Mouse (Mus musculus) R1 (cell line): ENCODE data around the gene Cfap77.

Experiments
- DNase-seq: peaks from one replicate; pipeline ENCODE4 v3.0.0-alpha.2; 2018; ENCODE audit warnings: low read depth, low spot score

Cfap77 gene

GRCm38 (mm10) chr2:28943666-28944516 lies 111.0 kb downstream of the Cfap77 start:
- no peak for DNase-seq

DNA sequence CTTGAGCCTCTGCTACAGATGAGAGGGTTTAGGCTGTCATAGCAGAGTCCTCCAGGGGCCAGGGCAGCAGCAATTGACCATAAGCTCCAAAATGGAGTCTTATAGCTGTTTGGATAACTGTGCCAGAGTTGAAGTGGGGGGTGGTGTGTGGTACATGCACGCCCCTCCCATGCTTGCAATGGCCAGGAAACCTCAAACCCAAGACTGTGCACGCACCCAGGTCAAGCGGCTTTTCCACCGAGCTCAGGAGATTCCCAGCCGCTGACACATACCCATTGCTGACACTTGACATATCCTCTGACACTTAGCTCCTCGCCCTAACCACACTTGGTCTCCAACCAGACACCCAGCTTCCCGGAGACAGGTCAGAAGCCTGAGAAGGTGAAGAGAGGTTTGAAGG lies 115.9 kb downstream of the Cfap77 start:
- DNase-seq: no peak

- DNase-seq: peak; percentile 59
Observed at GRCm38 (mm10) chr2:28930571-28930970, 124.3 kb downstream of the Cfap77 start.

DNA sequence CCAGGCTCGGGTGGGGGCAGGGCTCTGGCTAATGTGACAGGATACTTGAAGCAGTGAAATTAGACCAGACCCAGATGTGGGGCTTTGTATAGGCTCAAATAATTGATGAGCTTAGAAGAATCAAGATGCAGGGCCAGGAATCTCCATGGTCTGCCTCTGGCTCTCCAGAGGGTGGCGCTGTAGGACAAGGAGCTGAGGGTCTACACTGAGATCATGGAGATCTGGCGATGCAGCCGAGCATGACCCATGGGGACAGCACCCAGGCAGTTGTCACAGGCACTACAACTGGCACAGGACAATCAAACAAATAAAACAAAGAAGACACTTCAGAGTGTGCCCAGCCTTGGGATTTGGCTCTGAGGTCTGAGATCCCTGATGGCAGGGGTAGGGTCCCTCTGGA lies 131.0 kb downstream of the Cfap77 start:
- DNase-seq: peak; percentile 60

GRCm38 (mm10) chr2:28919001-28919400 lies 135.9 kb downstream of the Cfap77 start:
- no peak for DNase-seq

GRCm38 (mm10) chr2:28917518-28918361 lies 137.1 kb downstream of the Cfap77 start:
- DNase-seq: peak; percentile 27

GRCm38 (mm10) chr2:28917156-28917517 lies 137.7 kb downstream of the Cfap77 start:
- DNase-seq: no peak

DNA sequence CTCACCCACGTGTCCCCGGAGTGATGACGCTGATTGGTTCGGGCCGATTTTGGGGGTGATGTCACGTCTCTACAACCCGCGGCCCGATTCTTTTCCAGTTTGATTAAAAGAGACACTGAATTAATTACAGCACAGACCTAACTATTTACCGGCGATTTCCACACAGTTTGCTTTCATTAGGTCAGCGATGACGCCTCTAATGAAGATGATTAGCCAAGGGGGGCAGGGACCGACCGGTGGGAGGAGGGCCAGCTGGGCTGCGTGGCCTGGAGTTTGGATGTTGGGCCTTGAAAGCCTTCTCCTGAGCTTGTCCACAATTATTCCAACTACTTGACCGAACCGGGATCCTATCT lies 138.4 kb downstream of the Cfap77 start, which contains the start of gene Barhl1:
Gene Barhl1 (minus strand): TSS at position 156 of the 353 bp plus-strand sequence.
- DNase-seq: no peak

DNA sequence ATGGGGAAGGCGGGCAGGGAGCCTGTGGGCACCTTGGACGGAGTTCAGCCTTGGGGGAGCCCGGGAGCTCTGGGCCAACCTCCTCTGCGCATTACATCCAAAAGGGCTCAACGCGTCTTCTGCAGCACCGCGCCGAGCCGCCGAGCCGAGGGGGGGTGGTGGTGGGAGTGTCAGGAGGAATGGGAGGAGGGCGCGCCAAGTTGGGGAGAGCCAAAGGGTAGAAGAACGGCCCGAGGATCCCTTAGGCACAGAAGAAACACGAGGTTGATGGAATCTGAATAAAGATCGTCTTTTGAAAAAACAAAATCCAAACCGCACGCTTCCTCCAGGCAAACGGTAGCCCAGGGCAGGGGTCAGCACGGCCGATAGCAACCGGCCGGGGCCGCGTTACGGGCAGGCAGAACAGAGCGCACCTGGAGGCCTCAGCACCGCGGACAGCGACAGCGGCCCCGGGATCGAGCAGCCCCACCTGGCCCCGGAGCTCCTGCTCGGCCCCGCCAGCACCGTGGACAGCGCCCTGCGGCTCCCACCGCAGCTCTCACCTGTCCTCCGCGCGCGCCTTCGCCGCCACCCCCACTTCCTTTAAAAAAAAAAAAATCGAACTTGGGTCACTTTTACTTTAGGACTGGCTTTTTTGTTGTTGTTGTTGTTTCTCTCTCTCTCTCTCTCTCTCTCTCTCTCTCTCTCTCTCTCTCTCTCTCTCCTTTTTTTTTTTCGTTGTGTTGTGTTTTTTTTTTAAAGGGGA lies 138.9 kb downstream of the Cfap77 start:
- peak; percentile 77 for DNase-seq

DNA sequence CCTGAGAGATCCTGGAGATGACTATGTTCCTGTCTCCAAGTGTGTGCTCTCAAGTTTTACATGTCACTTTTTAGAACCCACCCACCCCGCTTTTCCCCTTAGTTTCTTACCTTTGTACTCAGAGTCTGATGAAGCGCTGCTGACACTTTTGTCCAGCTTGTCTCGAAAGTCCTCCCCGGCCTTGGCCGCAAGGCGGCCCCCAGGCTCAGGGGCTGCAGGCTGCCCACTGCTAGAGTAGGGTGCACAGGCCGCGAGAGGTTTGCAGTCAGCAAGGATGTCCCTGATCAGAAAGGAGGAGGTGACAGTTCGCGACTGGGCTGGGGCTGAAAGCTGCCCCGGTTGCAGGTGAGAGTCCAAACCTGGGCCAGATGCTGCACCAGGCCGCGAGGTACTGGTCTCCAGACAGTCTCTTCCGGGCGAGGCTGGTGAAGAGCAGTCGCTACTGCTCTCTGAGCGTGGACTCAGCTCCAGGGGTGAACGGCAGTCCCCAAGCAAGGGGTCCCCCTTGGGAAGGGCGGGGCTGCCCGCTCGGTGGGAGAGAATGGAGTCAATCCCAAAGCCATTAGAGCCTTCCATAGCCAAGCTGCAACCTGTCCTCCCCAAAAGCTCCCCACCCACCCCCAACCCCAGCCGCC lies 139.6 kb downstream of the Cfap77 start:
- no peak for DNase-seq

DNA sequence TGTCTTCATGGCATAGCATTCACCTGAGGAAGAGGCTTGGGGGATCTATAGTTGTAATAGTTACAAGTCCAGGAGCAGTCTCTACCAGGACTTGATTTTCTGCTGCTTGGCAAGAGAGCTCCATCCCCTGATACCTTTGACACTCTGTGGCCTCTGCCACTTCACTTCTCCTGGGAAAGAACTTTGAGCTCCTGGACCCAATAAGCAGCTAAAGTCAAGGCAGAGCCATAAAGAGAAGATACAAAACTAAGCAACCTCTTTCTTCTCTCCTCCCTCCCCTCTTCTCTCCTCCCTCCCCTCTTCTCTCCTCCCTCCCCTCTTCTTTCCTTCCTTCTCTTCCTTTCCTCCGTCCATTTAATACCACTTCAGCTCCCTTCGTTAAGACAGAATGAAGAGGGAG lies 140.7 kb downstream of the Cfap77 start:
- DNase-seq: no peak

- no peak for DNase-seq
Observed at GRCm38 (mm10) chr2:28912961-28913360, 141.9 kb downstream of the Cfap77 start.

GRCm38 (mm10) chr2:28912039-28912700 lies 142.7 kb downstream of the Cfap77 start:
- DNase-seq: no peak

GRCm38 (mm10) chr2:28911331-28912038 lies 143.4 kb downstream of the Cfap77 start:
- peak; percentile 23 for DNase-seq

GRCm38 (mm10) chr2:28910877-28911276 lies 144.0 kb downstream of the Cfap77 start:
- no peak for DNase-seq

DNA sequence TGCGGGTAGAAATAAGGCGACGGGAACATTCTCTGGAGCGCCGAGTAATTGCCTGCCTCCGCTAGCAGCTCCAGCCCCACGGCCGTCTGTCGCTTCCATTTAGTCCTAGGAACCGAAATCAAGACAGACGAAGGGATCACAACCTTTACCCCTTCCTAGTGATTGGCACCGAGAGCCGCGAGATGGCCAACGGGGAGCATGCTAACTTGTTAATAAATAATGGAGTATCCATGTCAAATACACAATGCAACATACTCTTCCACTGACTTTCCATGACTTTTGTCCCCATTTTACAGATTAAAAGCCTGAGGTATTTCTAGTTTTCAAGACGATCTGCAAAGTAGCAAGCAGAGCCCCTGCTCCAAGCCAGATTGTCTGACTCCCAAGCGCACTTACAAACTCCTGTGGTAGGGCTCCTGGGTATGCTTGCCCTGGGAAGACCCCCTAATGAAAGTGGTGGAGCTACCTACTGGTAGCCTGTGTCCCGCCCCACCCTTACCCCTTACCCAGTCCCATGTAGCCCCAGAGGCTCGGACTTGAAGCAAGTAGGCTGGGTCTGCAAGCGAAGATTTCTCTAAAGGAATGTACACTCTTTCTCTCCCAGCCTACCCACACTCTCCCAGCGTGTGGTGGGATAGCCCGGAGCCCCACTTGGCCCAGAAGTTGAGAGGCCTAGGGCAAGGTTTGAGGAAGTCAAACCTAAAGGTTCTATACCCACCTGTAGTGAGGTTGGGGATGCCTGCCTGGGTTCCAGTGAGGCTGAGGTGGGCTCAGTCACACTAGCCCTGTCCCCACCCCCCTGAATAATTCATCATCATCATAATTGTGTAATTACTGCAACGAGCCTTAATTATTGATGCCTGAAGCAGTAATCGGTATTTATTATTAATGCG lies 144.8 kb downstream of the Cfap77 start:
- no peak for DNase-seq

DNA sequence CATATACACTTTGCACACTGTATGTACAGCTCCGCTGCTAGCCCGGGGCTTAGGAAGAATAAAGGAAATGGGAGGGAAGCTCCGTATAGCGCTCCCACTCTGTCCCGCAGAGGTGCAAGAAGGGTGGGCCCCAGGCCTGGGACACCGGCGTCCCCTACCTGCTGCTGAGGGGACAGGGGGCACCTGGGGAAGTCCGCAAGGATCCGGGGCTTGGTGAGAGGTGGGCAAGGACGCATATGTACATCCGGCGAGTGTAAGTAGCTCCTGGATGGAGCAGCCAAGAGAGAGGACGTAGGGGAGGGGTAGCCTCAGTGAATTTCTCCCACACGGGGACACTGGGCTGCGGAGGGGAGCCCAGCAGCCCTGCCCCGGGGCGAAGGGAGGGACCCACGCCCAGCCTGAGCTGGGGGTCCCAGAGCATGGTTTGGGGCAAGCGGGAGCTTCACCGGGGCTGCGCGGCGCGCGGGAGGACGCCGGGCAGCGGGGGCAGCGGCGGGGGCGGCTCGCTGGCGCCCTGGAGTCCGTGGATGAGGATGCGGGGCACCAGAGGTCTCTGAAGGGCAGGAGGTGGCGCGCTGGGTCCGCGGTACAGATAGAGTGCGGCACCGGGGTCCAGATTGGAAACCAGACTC lies 145.6 kb downstream of the Cfap77 start:
- DNase-seq: no peak

DNA sequence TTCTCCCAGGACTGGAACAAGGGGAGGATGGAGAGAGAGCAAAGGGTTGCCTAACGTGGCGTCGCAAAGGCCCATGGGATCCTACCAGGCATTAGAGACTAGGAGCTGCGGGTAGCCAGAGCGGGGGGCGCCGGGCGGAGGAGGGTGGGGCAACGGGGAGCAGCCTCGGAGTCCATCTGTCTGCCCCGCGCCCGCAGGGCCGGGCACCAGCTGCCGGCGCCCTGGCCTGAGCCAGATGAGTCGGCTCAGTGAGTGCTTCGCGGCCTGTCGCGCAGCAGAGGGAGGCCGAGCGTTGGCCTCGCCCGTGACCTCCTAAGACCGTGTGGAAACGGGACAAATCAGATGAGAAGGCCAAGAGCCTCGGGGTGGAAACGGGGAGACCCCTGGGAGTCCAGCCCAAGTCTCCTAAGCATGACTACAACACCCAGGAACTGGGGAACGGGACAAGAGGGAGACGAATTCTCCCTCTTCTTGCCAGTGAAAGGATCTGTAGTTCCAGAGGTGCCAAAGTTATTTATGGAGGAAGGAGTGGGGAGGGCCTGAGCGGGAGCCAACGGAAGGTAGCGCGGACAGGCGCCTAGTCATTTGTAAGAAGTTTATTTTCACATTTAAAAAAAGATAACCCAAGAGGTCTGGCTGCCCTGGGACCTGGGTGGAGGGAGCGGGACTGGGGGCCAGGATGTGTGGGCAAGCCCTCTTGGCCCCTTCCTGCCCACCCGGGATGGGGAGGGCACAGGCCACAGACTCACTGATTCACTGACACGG lies 146.3 kb downstream of the Cfap77 start:
- no peak for DNase-seq
